Mouse (Mus musculus): ENCODE measurements around the gene Eras. TPM values are rescaled to one million over a fixed set of nuclear protein-coding genes. Genes with fewer than 3 reads are reported as not detected.

Eras gene
- polyA plus RNA-seq, 1 experiment, result 0.32 TPM

DNA sequence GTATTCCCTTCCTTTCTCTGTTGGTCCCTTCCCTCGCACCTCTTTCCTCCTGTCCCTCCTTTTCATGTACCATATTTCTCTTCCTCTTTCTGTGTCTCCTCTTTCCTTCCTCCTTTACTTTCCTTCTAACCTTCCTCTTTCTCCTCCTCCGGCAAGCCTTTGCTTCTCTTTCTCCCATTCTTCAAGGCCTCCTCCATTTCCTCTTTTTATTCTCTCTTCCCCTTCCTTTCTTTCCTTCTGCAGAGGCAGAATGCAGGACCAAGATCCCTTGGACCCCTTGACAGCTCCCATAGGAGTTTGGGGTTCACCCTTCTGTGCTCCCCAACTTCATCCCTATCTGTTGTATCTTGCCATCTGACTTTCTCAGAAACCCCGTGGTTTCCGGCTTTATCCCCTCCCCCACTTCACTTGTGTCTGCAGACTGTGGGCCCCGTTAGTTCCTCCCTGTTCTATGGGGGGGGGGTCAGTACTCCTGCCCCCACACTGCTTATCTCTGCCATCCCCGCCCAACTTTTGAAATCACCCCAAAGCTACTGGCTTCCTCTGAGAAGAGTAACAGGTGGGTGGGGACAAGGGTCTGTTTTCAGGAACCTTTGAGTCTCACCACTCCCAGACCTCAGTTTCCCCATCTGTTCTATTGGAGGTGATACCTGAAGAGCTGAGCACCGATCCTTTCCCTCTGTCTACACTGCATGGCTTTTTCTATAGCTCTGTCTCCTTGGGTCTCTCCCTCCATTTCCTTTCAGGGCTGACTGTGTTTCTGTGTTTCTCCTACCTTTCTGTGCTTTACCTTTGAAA lies 35.6 kb upstream of the Eras start:
- H3K27ac ChIP-seq (ENCODE audit: control insufficient read depth, insufficient read depth, low read depth, low read length), result no peak overlapping the region
- no peak overlapping the region for H3K4me3 ChIP-seq (ENCODE audit: control insufficient read depth, low read depth, low read length)
- no peak for TF ChIP-seq POLR2A (IDR thresholded peaks at IDR 0.05; ENCODE audit: control insufficient read depth, low read depth, low read length)
- TF ChIP-seq CTCF (IDR thresholded peaks at IDR 0.05; ENCODE audit: control insufficient read depth, insufficient read depth, insufficient replicate concordance, low read depth, low read length), result no peak
- no peaks in the 10 kb centered on the region for H3K27me3 ChIP-seq (ENCODE audit: control insufficient read depth, insufficient read depth, low read length)
- no peaks in the 10 kb centered on the region for H3K36me3 ChIP-seq (ENCODE audit: control insufficient read depth, insufficient read depth, low read length)
- H3K4me1 ChIP-seq (ENCODE audit: control insufficient read depth, insufficient read depth, low read length), result no peaks in the 10 kb centered on the region

DNA sequence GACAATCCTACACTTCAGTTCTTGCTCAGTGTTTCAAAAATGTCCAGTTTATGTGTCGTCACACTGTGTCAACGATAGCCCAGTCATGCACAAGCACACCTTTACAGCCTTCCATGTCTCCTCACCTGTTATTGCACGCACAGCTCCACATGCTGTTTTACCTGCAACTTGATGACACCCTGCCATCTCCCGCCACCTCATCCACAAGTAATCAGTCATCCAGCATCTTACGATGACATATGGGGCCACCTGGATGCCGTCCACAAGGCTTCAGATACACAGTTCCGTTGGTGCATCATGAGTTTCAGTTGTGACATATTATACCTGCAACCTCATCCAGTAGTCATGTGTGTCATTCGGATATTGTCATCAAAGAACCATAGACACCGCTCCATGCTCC lies 30.5 kb upstream of the Eras start:
- H3K4me3 ChIP-seq (ENCODE audit: control insufficient read depth, low read depth, low read length), result no peak overlapping the region
- H3K27ac ChIP-seq (ENCODE audit: control insufficient read depth, insufficient read depth, low read depth, low read length), result no peak overlapping the region
- no peaks in the 10 kb centered on the region for H3K36me3 ChIP-seq (ENCODE audit: control insufficient read depth, insufficient read depth, low read length)
- H3K4me1 ChIP-seq (ENCODE audit: control insufficient read depth, insufficient read depth, low read length), result no peaks in the 10 kb centered on the region
- no peaks in the 10 kb centered on the region for H3K27me3 ChIP-seq (ENCODE audit: control insufficient read depth, insufficient read depth, low read length)
- TF ChIP-seq POLR2A (IDR thresholded peaks at IDR 0.05; ENCODE audit: control insufficient read depth, low read depth, low read length) (no peak), CTCF (IDR thresholded peaks at IDR 0.05; ENCODE audit: control insufficient read depth, insufficient read depth, insufficient replicate concordance, low read depth, low read length) (no peak)

DNA sequence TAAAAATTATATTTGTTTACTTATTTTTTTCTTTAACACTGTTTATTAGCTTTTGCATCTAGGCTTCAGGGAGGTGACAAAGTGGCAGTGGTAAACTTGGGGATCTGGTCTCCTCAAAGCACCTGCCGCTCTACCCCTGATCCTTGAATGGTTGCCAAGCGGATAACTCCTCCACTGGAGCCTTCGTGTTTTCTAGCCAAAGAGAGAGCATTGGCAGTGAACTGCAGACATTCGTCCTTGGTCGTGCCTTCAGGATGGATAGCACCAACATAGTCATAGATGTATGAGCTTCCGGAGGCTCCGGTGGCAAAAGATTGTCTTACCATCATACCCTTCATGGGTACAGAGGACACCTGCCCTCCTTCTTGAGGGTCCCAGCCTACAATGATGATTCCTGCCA lies 21.7 kb upstream of the Eras start:
- Histone ChIP-seq H3K27me3 (ENCODE audit: control insufficient read depth, insufficient read depth, low read length) (no peaks in the 10 kb centered on the region), H3K4me3 (ENCODE audit: control insufficient read depth, low read depth, low read length) (no peak overlapping the region), H3K27ac (ENCODE audit: control insufficient read depth, insufficient read depth, low read depth, low read length) (no peak overlapping the region), H3K4me1 (ENCODE audit: control insufficient read depth, insufficient read depth, low read length) (peaks cover 9% of the 10 kb centered on the region), H3K36me3 (ENCODE audit: control insufficient read depth, insufficient read depth, low read length) (no peaks in the 10 kb centered on the region)
- TF ChIP-seq CTCF (IDR thresholded peaks at IDR 0.05; ENCODE audit: control insufficient read depth, insufficient read depth, insufficient replicate concordance, low read depth, low read length) (no peak), POLR2A (IDR thresholded peaks at IDR 0.05; ENCODE audit: control insufficient read depth, low read depth, low read length) (no peak)

DNA sequence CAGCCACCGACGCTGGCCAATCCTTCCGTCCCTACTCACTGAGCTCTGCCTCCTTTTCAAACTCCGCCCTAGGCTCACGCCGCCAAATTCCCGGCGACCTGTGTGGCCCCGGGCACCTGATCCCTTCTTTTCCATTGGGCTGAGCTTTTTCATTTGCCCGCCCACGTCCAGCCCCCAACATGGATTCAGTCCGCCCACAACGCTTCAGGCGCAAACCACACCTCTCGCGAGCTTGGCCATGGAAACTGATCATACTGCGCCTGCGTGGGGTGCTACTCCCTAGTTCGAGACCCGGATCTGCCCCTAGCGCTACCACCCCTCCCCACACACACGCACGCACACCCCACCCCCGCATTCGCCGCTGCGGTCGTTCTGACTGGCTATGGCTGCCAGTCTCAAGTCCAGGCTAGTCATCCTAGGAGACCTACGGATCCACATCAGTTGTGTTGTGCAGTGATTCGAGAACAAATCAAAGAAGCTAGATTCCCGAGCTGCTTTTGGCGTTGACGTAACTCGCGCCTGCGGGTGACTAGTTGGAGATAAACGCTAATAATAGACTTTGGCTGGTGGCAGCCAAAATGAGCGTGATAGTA lies 19.6 kb upstream of the Eras start:
- Histone ChIP-seq H3K27me3 (ENCODE audit: control insufficient read depth, insufficient read depth, low read length) (no peaks in the 10 kb centered on the region), H3K4me1 (ENCODE audit: control insufficient read depth, insufficient read depth, low read length) (peaks cover 9% of the 10 kb centered on the region), H3K4me3 (ENCODE audit: control insufficient read depth, low read depth, low read length) (peak overlapping the region; percentile 85), H3K36me3 (ENCODE audit: control insufficient read depth, insufficient read depth, low read length) (no peaks in the 10 kb centered on the region), H3K27ac (ENCODE audit: control insufficient read depth, insufficient read depth, low read depth, low read length) (peak overlapping the region; percentile 65)
- no peak; the same call in 1 of the 2 replicates for TF ChIP-seq POLR2A (IDR thresholded peaks at IDR 0.05; ENCODE audit: control insufficient read depth, low read depth, low read length)
- TF ChIP-seq CTCF (IDR thresholded peaks at IDR 0.05; ENCODE audit: control insufficient read depth, insufficient read depth, insufficient replicate concordance, low read depth, low read length), result no peak

DNA sequence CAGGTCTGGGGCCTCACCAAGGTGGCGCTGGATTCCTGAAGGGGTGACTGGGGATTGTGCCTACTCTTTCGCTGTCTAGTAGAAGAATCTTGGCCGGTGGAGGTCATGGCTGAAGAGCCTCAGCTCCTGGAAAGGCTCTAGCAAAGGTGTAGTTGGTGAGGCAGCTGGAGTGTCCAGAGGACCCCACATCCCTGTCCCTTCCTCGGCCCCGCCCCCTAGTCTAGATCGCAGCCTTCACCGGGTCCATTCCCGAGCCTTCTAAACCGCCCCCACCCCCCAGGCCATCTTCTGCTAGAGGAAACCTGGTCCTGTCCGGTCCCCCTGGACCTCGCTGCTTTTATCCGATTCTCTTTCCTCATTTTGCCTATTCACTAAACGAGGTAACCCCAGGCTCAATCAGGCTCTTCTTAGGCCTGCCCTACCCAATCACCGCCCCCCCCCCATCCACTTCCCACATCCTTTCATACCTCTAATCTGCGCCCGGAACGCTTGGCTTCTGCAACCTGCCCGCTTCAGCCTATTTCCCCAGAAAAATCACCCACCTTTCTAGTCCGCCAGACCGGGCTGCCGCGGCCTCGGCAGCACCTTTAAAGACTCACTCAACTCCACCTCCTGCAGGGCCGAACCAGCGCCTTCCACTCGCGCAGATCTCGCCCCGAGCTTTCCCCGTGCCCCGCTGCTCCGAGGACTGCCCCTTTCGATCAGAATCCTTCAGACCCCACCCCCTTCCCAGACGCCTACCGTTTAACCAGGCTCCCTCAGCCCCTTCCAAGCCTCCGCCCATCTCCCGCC lies 18.9 kb upstream of the Eras start, which contains the start of gene Hdac6:
Gene Hdac6, minus strand, starts transcription at position 782 of the 792 bp plus-strand sequence.
- peaks cover 9% of the 10 kb centered on the region for H3K4me1 ChIP-seq (ENCODE audit: control insufficient read depth, insufficient read depth, low read length)
- peak within 1 kb of the TSS; percentile 85 for H3K4me3 ChIP-seq (ENCODE audit: control insufficient read depth, low read depth, low read length)
- no peaks in the 10 kb centered on the region for H3K36me3 ChIP-seq (ENCODE audit: control insufficient read depth, insufficient read depth, low read length)
- peak within 1 kb of the TSS; percentile 69 for H3K27ac ChIP-seq (ENCODE audit: control insufficient read depth, insufficient read depth, low read depth, low read length)
- H3K27me3 ChIP-seq (ENCODE audit: control insufficient read depth, insufficient read depth, low read length), result no peaks in the 10 kb centered on the region
- TF ChIP-seq CTCF (IDR thresholded peaks at IDR 0.05; ENCODE audit: control insufficient read depth, insufficient read depth, insufficient replicate concordance, low read depth, low read length) (no peak), POLR2A (IDR thresholded peaks at IDR 0.05; ENCODE audit: control insufficient read depth, low read depth, low read length) (peak; percentile 53; the same call in 1 of the 2 replicates)

DNA sequence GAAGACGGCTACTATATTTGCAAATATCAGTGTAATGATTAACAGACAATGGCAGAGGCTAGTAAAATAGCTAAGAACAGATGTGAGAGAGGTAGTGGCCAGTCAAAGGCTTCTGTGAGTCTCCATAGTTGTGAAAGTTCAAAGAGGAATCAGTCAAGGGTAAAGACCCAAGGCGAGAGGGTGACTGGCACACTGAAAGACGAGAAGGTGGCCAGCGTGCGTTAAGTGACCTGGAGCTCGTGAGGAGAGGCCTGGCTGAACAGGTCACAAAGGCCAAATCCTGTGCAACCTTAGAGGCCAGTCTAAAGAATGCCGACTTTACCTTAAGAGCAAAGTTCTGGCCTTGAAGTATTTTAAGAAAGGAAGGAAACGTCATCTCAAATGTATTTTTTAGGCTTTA lies 17.2 kb upstream of the Eras start:
- no peaks in the 10 kb centered on the region for H3K36me3 ChIP-seq (ENCODE audit: control insufficient read depth, insufficient read depth, low read length)
- H3K4me1 ChIP-seq (ENCODE audit: control insufficient read depth, insufficient read depth, low read length), result peaks cover 9% of the 10 kb centered on the region
- TF ChIP-seq CTCF (IDR thresholded peaks at IDR 0.05; ENCODE audit: control insufficient read depth, insufficient read depth, insufficient replicate concordance, low read depth, low read length), result no peak
- no peak overlapping the region for H3K27ac ChIP-seq (ENCODE audit: control insufficient read depth, insufficient read depth, low read depth, low read length)
- no peaks in the 10 kb centered on the region for H3K27me3 ChIP-seq (ENCODE audit: control insufficient read depth, insufficient read depth, low read length)
- H3K4me3 ChIP-seq (ENCODE audit: control insufficient read depth, low read depth, low read length), result no peak overlapping the region

DNA sequence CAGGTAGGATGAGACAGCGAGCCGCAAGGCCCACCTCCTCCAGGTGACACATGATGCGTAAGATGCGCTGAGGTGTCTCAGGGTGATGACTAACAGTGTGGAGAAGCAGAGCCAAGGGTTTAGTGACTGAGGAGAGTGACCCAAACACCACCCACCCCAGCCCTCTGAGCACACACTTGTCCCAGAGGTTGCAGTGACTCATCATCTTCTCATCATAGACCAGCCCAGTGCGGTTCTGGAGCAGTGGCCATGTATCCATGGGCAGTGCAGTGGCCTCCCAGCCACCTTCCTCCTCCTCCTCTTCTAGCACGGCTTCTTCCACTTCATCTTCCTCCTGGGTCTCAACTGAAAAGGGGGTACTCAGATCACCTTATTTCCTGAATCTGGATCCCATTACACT lies 9.3 kb upstream of the Eras start:
- Histone ChIP-seq H3K27me3 (ENCODE audit: control insufficient read depth, insufficient read depth, low read length) (no peaks in the 10 kb centered on the region), H3K27ac (ENCODE audit: control insufficient read depth, insufficient read depth, low read depth, low read length) (no peak overlapping the region), H3K4me1 (ENCODE audit: control insufficient read depth, insufficient read depth, low read length) (no peaks in the 10 kb centered on the region), H3K4me3 (ENCODE audit: control insufficient read depth, low read depth, low read length) (no peak overlapping the region), H3K36me3 (ENCODE audit: control insufficient read depth, insufficient read depth, low read length) (no peaks in the 10 kb centered on the region)
- TF ChIP-seq CTCF (IDR thresholded peaks at IDR 0.05; ENCODE audit: control insufficient read depth, insufficient read depth, insufficient replicate concordance, low read depth, low read length), result no peak
- TF ChIP-seq POLR2A (IDR thresholded peaks at IDR 0.05; ENCODE audit: control insufficient read depth, low read depth, low read length), result no peak

Measured in testis, adult 2 months (tissue).